Mouse (Mus musculus) retina, embryonic 14.5 days (tissue): ENCODE measurements around the gene 2310022B05Rik.

Experiments
- DNase-seq: peaks from one replicate; pipeline ENCODE4 v3.0.0-alpha.2; 2015; ENCODE audit warnings: low spot score

The 2310022B05Rik gene

GRCm38 (mm10) chr8:124661781-124662180 lies 1.4 kb downstream of the 2310022B05Rik start:
- DNase-seq: no peak

DNA sequence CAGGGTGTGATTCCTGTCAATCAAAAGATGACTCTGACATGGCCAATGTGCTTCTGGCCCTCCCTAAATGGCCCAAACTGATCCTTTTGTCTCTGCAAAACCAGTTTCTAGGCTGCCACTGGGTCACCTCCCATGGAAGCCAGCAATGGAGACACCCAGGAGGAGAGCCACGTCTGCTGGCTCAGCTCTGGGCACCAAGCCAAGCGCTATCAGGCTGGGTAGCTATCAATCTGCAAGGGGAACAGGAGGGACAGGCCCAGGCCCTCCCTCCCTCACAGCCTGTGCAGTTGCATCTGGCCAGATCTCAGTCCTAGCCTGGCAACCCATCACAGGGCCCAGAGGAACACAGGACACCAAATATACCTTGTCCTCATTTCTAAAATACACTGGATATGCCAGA lies 4.8 kb downstream of the 2310022B05Rik start:
- no peak for DNase-seq

DNA sequence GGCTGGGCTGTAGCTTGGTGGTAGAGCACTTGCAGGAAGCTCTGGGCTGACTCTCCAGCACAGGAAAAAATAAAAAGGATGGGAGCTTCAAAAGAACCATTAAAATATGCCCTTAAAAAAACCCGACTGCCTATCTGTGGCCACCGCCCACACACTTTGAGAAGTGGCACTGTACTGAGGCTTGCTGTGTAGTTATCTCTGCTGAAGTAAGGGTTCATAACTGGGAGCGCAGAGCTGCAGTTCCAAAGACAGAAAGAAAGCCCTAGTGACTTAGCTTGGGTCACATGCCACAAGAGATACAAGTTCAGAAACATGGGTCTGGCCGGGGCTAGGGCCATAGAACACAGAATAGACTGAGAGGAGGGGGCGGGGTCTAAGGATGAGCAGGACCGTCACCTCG lies 5.2 kb downstream of the 2310022B05Rik start:
- DNase-seq: no peak

GRCm38 (mm10) chr8:124653568-124654475 lies 9.3 kb downstream of the 2310022B05Rik start:
- no peak for DNase-seq

GRCm38 (mm10) chr8:124652546-124652945 lies 10.6 kb downstream of the 2310022B05Rik start:
- no peak for DNase-seq

DNA sequence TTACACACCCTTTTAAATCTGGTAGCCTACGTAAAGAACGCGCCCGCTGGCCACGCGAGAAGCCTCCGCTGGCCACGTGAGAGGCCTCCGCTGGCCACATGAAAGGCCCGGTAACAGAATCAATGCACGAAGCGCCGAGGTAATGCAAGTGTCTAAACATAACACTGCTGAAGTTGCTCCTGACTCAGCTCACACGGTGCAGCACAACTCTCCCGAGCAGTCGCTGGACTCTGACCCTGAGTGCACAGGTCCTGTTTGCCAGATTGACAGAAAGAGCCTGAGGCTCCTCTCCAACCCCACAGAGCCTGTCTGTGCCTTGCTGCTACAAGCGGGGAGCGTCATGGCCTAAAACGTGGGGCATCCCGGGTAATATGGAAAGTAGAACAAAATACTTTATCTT lies 11.4 kb downstream of the 2310022B05Rik start:
- DNase-seq: no peak

DNA sequence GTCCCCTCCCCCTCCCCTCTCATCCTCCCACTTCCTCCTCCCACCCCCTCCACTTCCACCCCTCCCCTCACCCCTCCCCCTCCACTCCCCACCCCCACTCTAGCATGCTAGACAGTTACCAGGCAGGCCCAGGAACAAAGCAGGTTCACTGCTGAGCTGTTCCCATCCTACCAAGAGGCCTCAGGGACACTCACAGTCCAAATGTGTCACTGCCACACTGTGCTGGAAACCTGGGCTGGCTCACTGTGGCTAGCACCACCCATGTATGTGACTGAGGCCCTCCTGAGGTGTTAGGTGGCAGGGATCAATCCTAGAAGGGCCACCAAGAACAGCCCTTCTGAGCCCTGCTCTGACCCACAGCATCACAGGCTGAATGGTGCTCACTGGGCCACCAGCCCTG lies 14.9 kb downstream of the 2310022B05Rik start:
- DNase-seq: no peak

DNA sequence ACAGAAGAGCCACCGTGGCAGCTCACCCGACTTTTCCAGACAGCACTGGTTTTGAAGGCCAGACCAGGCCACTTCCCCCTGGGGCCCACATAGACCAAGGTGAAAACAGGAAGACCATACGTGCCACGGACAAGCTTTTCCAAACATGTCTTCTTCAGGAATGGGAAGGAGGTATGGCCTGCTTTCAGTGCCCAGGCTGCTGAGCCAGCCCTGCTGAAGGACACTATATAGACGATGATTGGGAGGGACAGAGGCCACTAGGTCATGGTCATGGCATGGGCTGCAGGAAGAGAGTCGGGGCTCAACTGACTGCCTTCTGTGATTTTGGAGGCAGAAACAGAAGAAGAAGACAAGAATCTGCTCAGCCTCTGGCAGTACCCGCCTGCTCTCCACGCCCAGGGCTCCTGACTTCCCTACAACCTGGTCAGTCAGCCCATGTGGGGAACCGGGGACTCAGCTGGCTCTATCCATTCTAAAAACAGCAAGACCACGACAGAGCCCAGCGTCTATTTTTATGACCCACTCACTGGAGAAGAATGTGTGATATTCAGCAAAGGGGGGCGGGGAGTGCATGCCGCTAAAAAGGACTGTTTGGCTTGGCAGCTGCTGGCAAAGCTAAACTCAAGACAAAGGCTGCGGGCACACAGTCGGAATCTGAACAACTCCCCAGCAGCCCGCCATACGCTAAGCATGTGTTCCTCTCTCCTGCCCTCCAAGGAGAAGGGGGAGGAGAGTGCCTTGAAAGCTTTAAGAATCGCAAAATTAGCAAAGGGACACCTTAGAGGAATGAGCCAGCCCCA lies 19.4 kb downstream of the 2310022B05Rik start:
- peak; percentile 30 for DNase-seq

- DNase-seq: no peak
Observed at GRCm38 (mm10) chr8:124641599-124641998, 21.6 kb downstream of the 2310022B05Rik start.

DNA sequence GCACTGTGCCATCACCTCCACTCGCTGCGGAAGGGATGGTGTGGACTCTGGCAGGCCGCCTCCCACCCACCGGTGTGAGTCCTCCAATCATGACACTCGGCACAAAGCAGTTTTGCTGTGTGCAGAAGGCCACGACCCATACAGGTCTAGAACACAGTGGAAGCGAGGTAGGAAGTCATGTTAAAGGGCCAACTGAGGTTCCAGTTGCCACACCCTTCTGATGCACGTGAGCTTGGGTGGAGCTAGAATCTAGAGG lies 28.0 kb downstream of the 2310022B05Rik start:
- DNase-seq: no peak

DNA sequence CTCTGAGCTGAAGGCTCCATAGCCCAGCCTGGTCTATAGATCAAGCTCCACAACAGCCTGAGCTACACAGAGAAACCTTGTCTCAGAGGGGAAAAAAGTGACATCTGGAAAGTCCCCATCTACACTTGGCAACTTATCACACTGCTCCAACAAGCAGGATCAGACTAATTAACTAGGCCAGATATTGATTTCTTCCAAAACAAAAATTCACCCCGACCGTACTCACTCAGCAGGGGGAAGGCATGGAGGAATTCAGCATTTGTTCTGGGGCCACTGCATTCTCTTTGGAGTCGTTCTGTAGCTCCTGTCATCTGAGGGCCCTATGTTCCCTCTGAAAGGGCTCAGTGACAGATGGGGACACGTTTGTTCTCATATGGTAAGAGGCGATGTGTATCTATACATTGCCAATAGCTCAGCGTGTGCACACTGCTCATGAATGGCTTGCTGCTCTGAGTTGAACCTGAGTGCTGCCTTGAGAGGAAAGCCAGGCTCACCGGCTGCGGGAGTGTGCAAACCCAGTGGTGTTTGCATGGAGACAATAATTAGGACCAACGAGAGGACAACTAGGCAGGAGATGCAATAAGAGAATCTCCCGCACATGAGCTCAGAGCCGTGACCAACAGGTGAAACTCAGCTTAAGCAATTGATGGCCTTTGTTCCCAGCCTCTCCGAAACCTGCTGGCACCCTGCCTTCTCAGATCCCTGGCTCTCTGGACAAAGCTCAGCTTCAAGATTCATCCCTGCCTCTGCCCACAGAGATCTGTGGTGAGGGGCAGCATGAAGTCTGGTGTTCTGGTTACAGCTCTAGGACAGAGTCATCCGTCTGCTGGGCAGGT lies 28.5 kb downstream of the 2310022B05Rik start:
- DNase-seq: no peak

DNA sequence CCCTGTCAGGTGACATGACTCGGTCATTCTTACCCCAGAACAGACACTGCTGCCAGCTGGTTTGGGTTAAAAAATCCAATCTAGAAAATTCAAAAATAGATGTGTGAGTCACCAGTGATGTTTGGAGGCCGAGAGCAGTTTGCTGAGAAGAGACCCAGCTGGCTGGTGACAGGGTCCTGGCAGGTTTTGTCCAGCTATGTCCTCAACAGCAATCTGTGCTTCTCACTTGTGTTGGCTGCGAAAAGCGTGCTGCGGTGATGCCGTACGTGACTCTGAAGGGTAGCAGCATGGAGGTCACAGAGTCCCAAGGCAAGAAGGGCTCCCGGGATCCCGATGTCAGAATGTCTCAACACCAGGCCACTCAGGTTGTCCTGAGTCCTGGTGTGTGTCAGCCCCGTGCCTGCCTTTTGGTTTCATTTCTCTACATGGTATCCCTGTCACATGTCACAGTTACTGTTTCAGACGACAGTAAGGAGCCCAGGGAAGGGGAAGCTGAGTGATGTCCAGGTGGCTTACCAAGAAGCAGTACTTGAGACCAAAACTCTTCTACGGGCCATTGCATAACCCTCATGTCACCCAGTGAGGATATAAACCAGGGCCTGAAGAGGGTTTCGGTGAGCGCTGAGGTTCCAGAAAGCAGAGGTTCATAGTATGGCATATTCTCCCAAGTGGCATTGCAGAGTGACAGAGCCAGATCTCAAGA lies 30.0 kb downstream of the 2310022B05Rik start:
- no peak for DNase-seq

- no peak for DNase-seq
Observed at GRCm38 (mm10) chr8:124631966-124632365, 31.2 kb downstream of the 2310022B05Rik start.

GRCm38 (mm10) chr8:124630891-124631290 lies 32.3 kb downstream of the 2310022B05Rik start:
- no peak for DNase-seq

DNA sequence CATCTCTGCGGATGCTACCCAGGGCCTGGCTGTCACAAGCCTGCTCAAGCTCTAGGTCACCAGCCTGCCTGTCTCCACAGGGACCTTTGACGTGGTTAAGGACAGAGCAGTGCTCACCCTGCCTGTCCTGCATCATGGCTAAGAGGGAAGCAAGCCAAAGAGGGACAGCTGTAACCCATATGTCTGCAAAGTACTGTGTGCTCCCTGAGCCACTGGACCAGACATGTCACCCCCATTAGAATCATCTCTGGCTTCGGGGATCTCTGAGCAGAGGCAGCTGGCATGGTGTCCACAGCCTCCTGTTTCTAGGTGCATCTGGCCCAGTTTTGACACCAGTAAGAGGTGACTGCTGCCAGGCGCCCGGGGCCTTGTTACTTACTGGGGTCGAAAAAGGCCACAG lies 32.7 kb downstream of the 2310022B05Rik start:
- DNase-seq: peak; percentile 27

DNA sequence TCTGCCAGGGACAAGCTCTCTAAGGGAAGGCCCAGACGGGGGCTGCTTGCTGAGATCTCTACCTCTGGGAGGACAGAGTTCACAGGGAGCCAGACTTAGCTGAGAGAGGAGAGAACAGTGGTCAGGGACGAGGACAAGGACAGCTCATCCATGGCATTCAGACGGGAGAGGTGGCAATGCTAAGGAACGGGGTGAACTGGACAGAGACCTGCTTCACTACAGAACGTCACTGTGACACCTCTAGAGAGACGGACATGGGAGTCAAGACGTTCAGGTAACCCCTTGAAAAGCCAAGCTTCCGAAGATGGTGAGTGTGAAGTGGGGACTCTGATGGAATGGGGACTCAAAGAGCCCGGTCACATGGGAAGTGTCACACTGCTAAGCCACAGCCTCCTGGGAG lies 36.9 kb downstream of the 2310022B05Rik start:
- no peak for DNase-seq

GRCm38 (mm10) chr8:124621255-124621654 lies 41.9 kb downstream of the 2310022B05Rik start:
- no peak for DNase-seq

- DNase-seq: peak; percentile 66
Observed at GRCm38 (mm10) chr8:124618252-124618651, 44.9 kb downstream of the 2310022B05Rik start.

- DNase-seq: peak; percentile 87
Observed at GRCm38 (mm10) chr8:124617266-124617869, 45.8 kb downstream of the 2310022B05Rik start.

GRCm38 (mm10) chr8:124614325-124614724 lies 48.8 kb downstream of the 2310022B05Rik start:
- no peak for DNase-seq

DNA sequence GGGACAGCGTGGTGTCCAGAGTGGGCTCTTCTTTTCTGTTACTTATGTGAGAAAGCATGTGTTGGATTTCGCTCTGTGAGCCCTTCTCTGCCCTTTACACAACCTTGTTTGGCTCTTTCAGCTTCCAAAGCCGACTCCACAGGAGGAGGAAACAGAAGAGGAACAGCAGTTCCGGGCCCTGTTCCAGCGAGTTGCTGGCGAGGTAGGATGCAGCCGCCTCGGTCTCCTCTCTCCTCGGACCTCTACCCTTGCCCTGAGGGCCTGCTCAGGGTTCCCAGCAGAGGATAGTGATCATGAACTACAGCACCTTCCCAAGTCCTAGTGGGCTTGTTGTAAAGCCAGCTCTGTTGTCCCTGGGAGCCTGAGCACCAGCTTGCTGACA lies 54.2 kb downstream of the 2310022B05Rik start:
- DNase-seq: no peak
